Mouse (Mus musculus): Measurements from ENCODE around the gene Mlh1.

The Mlh1 gene

DNA sequence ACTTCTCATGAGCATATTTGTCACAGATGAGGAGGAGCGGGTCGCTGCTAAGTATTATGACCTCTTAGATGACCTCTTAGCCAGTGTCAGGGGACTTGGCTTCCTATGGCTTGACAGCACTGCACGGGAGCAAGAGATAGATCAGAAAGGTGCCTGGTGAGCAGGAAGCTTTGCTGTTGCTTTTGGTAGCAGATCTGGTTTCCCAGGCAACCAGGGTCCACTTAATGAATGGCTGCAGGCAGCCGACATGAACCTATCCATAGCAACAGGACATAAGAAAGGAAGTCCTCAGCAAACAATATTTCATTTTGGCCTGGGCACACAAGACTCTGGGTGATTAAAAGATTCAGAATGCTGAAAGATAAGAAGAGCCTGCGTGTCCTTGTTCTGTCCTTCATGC lies 14.1 kb upstream of the Mlh1 start:
- no peak for DNase-seq (ENCODE audit: low spot score)

- no peak for DNase-seq (ENCODE audit: low spot score)
Measured at GRCm38 (mm10) chr9:111285061-111285460, 13.5 kb upstream of the Mlh1 start.

DNA sequence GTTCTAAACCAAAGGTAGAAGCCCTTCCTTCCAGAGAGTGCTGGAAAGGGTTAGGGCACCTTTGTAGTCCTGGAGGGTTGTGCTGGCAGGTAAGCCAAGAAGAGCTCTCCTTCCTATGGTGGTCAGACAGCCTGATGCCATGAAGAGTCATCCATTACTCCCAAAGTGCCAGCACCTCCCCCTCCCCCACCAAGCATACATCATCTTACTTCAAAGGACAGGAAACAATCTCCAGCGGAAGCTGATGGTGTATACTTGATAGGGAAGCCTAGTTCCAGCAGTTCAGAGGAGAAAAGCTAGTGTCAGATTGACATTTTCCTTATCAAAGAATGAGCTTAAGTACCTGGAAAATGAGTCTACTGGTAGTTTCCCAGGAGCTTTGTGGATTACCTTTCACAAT lies 3.6 kb upstream of the Mlh1 start:
- DNase-seq (ENCODE audit: low spot score), result no peak

DNA sequence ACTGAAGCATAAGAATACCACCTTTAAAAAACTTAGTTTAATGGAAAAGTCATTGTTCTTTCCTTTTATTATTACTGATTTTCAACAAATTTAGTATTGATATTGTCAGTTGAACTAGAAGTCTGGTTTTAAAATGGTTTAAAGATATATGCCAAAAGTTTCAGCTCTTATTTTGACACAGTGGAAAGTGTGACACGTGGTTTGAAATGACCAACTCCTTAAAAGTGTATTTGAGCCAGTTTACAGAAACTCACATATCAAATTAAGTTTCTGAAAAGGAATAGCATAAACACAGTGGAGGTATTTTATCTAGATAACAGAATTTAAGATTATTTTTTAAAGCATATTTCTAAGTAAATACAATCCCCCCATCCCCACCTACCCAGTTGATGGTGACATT lies 2.4 kb upstream of the Mlh1 start:
- no peak for DNase-seq (ENCODE audit: low spot score)

DNA sequence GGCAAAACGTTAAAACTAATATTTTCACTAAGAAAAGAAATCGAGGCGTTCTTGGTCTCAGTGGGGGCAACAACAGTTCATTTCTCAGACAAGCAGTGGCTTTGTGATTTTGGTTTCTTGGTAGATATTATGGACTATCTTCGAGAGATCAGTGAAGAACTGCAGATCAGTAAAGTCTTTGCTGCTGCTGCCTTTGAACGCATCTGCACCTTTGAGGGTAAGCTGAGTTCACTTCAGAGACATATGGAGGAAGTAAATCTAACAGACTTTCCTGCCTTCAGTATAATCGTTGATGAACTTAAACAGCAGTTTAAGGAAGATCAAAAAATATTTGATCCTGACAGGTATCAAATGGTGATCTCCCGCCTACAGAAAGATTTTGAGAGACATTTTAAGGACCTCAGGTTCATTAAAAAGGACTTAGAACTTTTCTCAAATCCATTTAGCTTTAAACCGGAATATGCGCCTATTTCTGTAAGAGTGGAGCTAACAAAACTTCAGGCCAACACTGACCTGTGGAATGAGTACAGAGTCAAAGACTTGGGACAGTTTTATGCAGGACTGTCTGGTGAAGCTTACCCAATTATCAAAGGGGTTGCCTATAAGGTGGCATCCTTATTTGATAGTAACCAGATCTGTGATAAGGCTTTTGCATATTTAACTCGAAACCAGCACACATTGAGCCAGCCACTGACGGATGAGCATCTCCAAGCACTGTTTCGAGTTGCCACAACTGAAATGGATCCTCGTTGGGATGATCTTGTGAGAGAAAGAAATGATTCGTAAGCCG lies 1.6 kb upstream of the Mlh1 start:
- no peak for DNase-seq (ENCODE audit: low spot score)

GRCm38 (mm10) chr9:111272356-111272755 lies 765 bp upstream of the Mlh1 start:
- DNase-seq (ENCODE audit: low spot score), result no peak

- no peak for DNase-seq (ENCODE audit: low spot score)
Measured at GRCm38 (mm10) chr9:111271056-111271433, 546 bp downstream of the Mlh1 start.

DNA sequence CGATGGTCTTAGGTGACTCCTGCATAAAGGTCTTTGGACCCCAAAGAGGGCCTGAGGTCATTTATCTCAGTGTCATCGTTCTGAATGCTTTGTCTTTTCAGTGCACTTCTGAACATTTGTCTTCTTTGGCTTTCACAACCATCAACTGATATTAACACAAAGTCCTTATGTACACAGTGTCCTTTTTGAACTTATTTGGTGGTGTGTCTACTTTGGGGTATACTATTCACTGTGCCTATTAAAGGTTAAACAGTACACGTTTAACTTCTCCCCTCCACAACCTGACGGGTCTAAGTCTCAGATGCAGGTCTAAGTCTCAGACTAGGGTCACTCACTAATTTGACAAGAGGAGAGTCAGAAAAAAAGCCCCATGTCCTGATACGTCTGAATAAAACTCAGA lies 985 bp downstream of the Mlh1 start:
- DNase-seq (ENCODE audit: low spot score), result no peak

DNA sequence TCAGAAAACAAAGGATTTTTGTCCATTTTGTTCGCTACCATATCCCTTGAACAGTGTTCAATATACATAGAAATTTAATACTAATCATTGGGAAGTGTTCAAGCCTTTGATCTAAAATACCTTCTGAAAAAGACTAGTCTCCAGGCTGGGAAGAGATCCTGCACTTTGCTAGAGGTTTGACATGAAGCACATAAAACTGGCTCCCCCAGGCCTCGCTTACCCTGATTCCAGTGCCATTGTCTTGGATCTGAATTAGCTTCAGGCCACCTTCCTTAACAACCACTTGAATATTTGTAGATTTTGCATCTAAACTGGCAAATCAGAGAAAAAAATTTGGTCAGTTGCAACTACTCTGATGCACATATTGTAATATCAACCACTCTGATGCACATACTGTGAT lies 3.6 kb downstream of the Mlh1 start:
- no peak for DNase-seq (ENCODE audit: low spot score)

DNA sequence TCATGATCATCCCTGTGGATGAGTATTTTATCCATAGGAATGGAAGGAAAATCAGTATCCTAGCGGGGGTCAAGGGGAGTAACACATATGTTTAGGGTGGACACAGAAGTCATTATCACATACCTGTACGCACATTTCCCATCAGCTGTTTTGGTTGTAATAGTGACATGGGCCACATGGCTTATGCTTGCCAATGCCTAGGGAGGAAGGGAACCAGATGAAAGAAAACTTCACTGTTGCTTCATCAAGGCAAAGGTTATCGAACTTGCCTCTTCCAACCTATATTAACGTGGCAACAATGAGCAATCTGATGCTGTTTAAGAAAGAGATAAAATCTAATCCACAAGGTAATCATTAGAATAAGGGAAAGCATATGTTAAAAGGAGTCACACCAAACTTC lies 10.2 kb downstream of the Mlh1 start:
- DNase-seq (ENCODE audit: low spot score), result no peak

GRCm38 (mm10) chr9:111260360-111260985 lies 11.1 kb downstream of the Mlh1 start:
- peak; percentile 25 for DNase-seq (ENCODE audit: low spot score)

DNA sequence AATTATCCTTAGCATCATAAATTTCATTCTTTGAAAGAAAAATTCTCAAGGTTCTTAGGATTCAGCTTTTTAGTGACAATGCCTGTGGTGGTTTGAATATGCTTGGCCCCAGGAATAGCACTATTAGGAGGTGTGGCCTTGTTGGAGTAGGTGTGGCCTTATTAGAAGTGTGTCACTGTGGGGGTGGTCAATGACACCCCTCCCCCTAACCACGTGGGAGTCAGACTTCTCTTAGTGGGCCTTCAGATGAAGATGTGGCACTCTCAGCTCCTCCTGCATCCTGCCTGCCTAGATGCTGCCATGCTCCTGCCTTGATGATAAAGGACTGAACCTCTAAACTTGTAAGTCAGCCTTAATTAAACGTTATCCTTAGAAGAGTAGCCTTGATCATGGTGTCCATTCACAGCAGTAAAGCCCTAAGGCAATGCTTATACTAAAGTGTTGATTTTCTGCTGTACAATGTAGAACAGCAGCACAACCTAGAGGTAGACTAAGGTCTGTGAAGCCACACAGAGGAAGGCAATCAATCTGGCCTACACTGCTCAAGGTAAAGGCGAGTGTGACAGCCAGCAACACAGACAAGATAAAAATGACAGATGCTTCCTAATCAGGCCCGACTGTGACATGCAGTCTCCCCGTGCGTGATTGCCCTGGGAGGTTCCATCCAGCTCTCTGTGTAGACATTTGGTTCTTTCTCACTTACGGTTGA lies 19.3 kb downstream of the Mlh1 start:
- DNase-seq (ENCODE audit: low spot score), result no peak

GRCm38 (mm10) chr9:111247682-111248246 lies 23.8 kb downstream of the Mlh1 start:
- DNase-seq (ENCODE audit: low spot score), result no peak

GRCm38 (mm10) chr9:111245546-111245945 lies 26.0 kb downstream of the Mlh1 start:
- DNase-seq (ENCODE audit: low spot score), result no peak

DNA sequence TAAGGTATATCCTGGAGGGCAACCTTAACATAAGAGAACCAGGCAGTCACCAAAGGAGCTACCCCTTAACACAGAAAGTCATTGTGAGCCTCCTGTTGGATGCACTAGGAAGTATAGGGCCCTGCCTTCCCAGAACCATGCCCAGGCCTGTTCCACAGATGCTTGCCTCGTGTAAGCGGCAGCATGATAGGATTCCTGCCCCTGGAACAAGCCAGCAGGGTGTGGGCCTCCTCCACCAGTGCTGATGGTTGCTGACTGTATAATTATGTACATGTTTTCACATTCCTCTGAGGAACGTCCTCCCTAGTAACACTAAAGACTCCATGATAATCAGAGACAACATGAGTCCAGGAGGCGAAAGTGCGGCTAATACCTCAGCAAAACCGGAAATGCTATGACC lies 28.2 kb downstream of the Mlh1 start:
- no peak for DNase-seq (ENCODE audit: low spot score)

GRCm38 (mm10) chr9:111239821-111240220 lies 31.8 kb downstream of the Mlh1 start:
- no peak for DNase-seq (ENCODE audit: low spot score)

DNA sequence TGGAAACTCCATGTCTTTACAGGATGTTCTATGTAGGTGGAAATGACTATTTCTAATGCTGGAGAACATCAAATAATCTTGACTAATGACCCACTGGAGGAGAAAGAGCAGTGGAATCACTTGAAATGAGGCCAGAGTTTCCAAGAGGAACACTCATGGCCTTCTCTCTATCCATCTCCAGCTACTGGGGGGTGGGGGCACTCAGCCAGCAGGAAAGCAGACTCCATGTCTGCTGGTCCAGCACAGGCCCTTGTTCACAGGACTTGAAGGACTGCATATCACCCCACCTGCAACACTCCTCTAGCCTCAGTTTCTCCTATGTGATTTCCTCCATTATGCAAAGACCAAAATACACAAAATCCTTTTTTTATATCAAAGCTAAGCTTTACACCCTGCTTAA lies 33.9 kb downstream of the Mlh1 start:
- DNase-seq (ENCODE audit: low spot score), result no peak

- DNase-seq (ENCODE audit: low spot score), result no peak
Measured at GRCm38 (mm10) chr9:111234701-111235100, 36.9 kb downstream of the Mlh1 start.

DNA sequence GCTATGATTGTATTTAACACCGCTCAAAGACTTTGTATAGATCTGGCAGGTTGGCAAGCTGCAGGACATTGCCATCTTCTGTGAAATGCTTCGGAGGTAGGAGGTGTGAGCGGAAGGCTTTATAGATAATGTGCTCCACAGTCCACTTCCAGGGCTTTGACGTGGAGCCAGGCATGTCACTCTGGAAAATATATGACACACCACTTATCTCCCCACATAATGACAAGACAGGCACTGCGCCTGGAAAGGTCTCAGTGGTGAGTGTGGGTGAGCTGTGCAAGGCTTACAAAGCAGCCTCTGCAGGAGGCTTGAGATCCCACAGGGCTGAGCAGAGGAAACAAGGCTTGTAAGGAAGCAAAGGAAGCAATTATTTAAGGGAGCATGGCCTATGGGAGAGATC lies 43.1 kb downstream of the Mlh1 start:
- DNase-seq (ENCODE audit: low spot score), result no peak

DNA sequence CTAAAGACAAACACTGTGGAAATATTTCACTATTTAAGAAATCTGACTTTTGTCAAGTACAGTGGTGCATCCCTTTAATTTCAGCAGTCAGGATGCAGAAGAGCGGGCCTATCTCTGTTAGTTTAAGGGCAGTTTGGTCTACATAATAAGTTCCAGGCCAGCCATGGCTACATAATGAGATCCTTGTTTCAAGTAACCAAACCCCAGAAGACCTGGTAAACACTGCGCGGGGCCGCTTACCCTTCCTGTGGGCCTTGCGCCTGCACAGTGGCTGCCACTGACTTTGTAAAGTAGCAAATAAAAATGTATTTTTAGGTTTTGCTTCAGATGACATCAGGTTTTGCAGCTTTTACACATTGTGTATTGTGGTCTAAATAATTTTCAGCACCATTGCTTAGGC lies 48.2 kb downstream of the Mlh1 start:
- DNase-seq (ENCODE audit: low spot score), result no peak

GRCm38 (mm10) chr9:111221580-111221979 lies 50.0 kb downstream of the Mlh1 start:
- DNase-seq (ENCODE audit: low spot score), result no peak

- no peak for DNase-seq (ENCODE audit: low spot score)
Measured at GRCm38 (mm10) chr9:111220551-111221080, 51.0 kb downstream of the Mlh1 start.

GRCm38 (mm10) chr9:111216424-111216823 lies 55.2 kb downstream of the Mlh1 start:
- no peak for DNase-seq (ENCODE audit: low spot score)
